Mouse (Mus musculus) frontal cortex, postnatal 14 days (tissue): ENCODE data around the gene Bcl2l13.
"Not testable (repeated sequence)": the region's sequence is repeated elsewhere in the genome, so short reads cannot be mapped to it uniquely, and the experiment has no call there.

Experiments
- DNase-seq, 2 experiments: peaks; one replicate each; pipeline ENCODE4 v3.0.0; 2022; ENCODE audit warnings: low spot score in 2 of 2

Gene Bcl2l13

GRCm38 (mm10) chr6:120835474-120836374 lies at the start of gene Bcl2l13:
TSS of gene Bcl2l13 (plus strand) at chr6:120836212.
- DNase-seq = peak; percentile 86 to 92

- DNase-seq = no peak
Measured at GRCm38 (mm10) chr6:120788068-120788607, 47.9 kb upstream of the Bcl2l13 start.

GRCm38 (mm10) chr6:120788904-120789303 lies 47.1 kb upstream of the Bcl2l13 start:
- no peak for DNase-seq

- DNase-seq = no peak
Measured at GRCm38 (mm10) chr6:120790153-120790552, 45.9 kb upstream of the Bcl2l13 start.

GRCm38 (mm10) chr6:120790717-120791116 lies 45.3 kb upstream of the Bcl2l13 start:
- DNase-seq = no peak

- DNase-seq = no peak
Measured at GRCm38 (mm10) chr6:120792947-120793346, 43.1 kb upstream of the Bcl2l13 start.

GRCm38 (mm10) chr6:120795422-120796086 lies 40.5 kb upstream of the Bcl2l13 start:
- DNase-seq = no peak

GRCm38 (mm10) chr6:120796111-120796510 lies 39.9 kb upstream of the Bcl2l13 start:
- peak in 1 of 2 experiments; percentile 42 for DNase-seq

- DNase-seq = no peak
Measured at GRCm38 (mm10) chr6:120798019-120798418, 38.0 kb upstream of the Bcl2l13 start.

- DNase-seq = no peak
Measured at GRCm38 (mm10) chr6:120798905-120799304, 37.1 kb upstream of the Bcl2l13 start.

GRCm38 (mm10) chr6:120799581-120800041 lies 36.4 kb upstream of the Bcl2l13 start:
- DNase-seq = no peak

- no peak for DNase-seq
Measured at GRCm38 (mm10) chr6:120806999-120807737, 28.8 kb upstream of the Bcl2l13 start.

- DNase-seq = no peak
Measured at GRCm38 (mm10) chr6:120807738-120808081, 28.3 kb upstream of the Bcl2l13 start.

GRCm38 (mm10) chr6:120811999-120812398 lies 24.0 kb upstream of the Bcl2l13 start:
- DNase-seq = not testable (repeated sequence)

- DNase-seq = no peak
Measured at GRCm38 (mm10) chr6:120819294-120819693, 16.7 kb upstream of the Bcl2l13 start.

- no peak for DNase-seq
Measured at GRCm38 (mm10) chr6:120820144-120820543, 15.9 kb upstream of the Bcl2l13 start.

- no peak for DNase-seq
Measured at GRCm38 (mm10) chr6:120820941-120821340, 15.1 kb upstream of the Bcl2l13 start.

- DNase-seq = no peak
Measured at GRCm38 (mm10) chr6:120821715-120822114, 14.3 kb upstream of the Bcl2l13 start.

GRCm38 (mm10) chr6:120822307-120822928 lies 13.6 kb upstream of the Bcl2l13 start, which contains the start of gene Atp6v1e1:
TSS of gene Atp6v1e1 (minus strand) at chr6:120822793.
- DNase-seq = peak; percentile 87 to 88

GRCm38 (mm10) chr6:120822937-120823614 lies 12.9 kb upstream of the Bcl2l13 start:
- DNase-seq = no peak

GRCm38 (mm10) chr6:120830056-120830455 lies 6.0 kb upstream of the Bcl2l13 start:
- DNase-seq = no peak
